Mouse (Mus musculus) CH12.LX (cell line): Measurements from ENCODE around the gene Kcnip4.

ENCODE experiments used
- CTCF ChIP-seq, 2 experiments: IDR thresholded peaks in 1 of 2; conservative IDR thresholded peaks in 1 of 2; 2 replicates each; pipeline ENCODE4 v1.5.1; 2011 to 2012; ENCODE audit warnings: low read depth in 2 of 2, low read length in 2 of 2, improper control_type of control experiment in 1 of 2, inconsistent platforms in 1 of 2, mild to moderate bottlenecking in 1 of 2, moderate library complexity in 1 of 2
- EP300 ChIP-seq: IDR thresholded peaks from 2 replicates; pipeline ENCODE4 v1.6.1; 2011; ENCODE audit warnings: low read length, improper control_type of control experiment
- HCFC1 ChIP-seq: IDR thresholded peaks from 2 replicates; pipeline ENCODE4 v1.6.1; 2012; ENCODE audit warnings: low read depth, mild to moderate bottlenecking, inconsistent platforms, low read length, improper control_type of control experiment
- MAX ChIP-seq: IDR thresholded peaks from 2 replicates; pipeline ENCODE4 v1.6.1; 2011; ENCODE audit warnings: low read length, improper control_type of control experiment
- MAZ ChIP-seq: IDR thresholded peaks from 2 replicates; pipeline ENCODE4 v1.6.1; 2012; ENCODE audit warnings: low read depth, mild to moderate bottlenecking, inconsistent platforms, low read length, improper control_type of control experiment, moderate library complexity
- MYC ChIP-seq: IDR thresholded peaks from 2 replicates; pipeline ENCODE4 v1.6.1; 2011; ENCODE audit warnings: low read depth, mild to moderate bottlenecking, improper control_type of control experiment, low read length
- POLR2A ChIP-seq: IDR thresholded peaks from 2 replicates; pipeline ENCODE4 v1.6.1; 2011; ENCODE audit warnings: low read depth, mild to moderate bottlenecking, improper control_type of control experiment, low read length
- RAD21 ChIP-seq: IDR thresholded peaks from 2 replicates; pipeline ENCODE4 v1.6.1; 2011; ENCODE audit warnings: low read depth, mild to moderate bottlenecking, low read length, improper control_type of control experiment, moderate library complexity
- TBP ChIP-seq: conservative IDR thresholded peaks from 2 replicates; pipeline ENCODE4 v1.6.1; 2011; ENCODE audit warnings: low read depth, low read length, improper control_type of control experiment

- TF ChIP-seq HCFC1, result no peak
- no peak for TF ChIP-seq MAZ
- no peak for TF ChIP-seq POLR2A
- no peak for TF ChIP-seq RAD21
- no peak for TF ChIP-seq CTCF (conservative IDR thresholded peaks at IDR 0.05 in 1 of 2, IDR thresholded peaks at IDR 0.05 in 1 of 2; ENCODE audit: low read depth in 2 of 2, low read length in 2 of 2)
- TF ChIP-seq MAX, result no peak
- TF ChIP-seq TBP, result no peak
- TF ChIP-seq MYC, result no peak
- no peak for TF ChIP-seq EP300
Measured at GRCm38 (mm10) chr5:49522986-49523385, 1.7 kb downstream of the Kcnip4 start.
